Mouse (Mus musculus): Measurements from ENCODE around the gene Dhrs13. TPM values are rescaled to one million over a fixed set of nuclear protein-coding genes. Genes with fewer than 3 reads are reported as not detected.
A peak's percentile ranks its signal among the peaks of the same experiment; 100 is the strongest.

The Dhrs13 gene
- polyA plus RNA-seq, 1 experiment from 2014 or later, result 18.8 TPM

GRCm38 (mm10) chr11:78072425-78073130 lies 40.5 kb downstream of the Dhrs13 start:
- Histone ChIP-seq H3K4me3 (ENCODE audit: low read depth, low read length) (no peak overlapping the region), H3K27me3 (ENCODE audit: control insufficient read depth, insufficient read depth, low read length) (no peaks in the 10 kb centered on the region), H3K9me3 (ENCODE audit: control insufficient read depth, low read length) (no peaks in the 10 kb centered on the region), H3K4me2 (ENCODE audit: low read depth, low read length, severe bottlenecking) (no peak overlapping the region), H3K4me1 (replicated peaks; ENCODE audit: control insufficient read depth, insufficient read depth, low read length) (no peaks in the 10 kb centered on the region), H3K36me3 (ENCODE audit: control insufficient read depth, insufficient read depth, low read length) (peaks cover 5% of the 10 kb centered on the region; the same call in 1 of the 2 replicates), H3K9ac (ENCODE audit: low read length) (no peak overlapping the region), H3K27ac (ENCODE audit: low read depth, low read length) (no peak overlapping the region)
- no peak for DNase-seq (ENCODE audit: low spot score)
- 35% methylated on average over 6 of the region's 6 CpGs for WGBS
- ATAC-seq (replicated peaks; ENCODE audit: low FRiP score), result no peak

- DNase-seq (ENCODE audit: low spot score), result no peak
- H3K9ac ChIP-seq (ENCODE audit: low read length), result no peak overlapping the region
- WGBS, result 91% methylated on average over 9 of the region's 9 CpGs
- no peaks in the 10 kb centered on the region for H3K9me3 ChIP-seq (ENCODE audit: control insufficient read depth, low read length)
- H3K4me3 ChIP-seq (ENCODE audit: low read depth, low read length), result no peak overlapping the region
- no peak for ATAC-seq (replicated peaks; ENCODE audit: low FRiP score)
- H3K4me2 ChIP-seq (ENCODE audit: low read depth, low read length, severe bottlenecking), result no peak overlapping the region
- no peak overlapping the region for H3K27ac ChIP-seq (ENCODE audit: low read depth, low read length)
- no peaks in the 10 kb centered on the region for H3K4me1 ChIP-seq (replicated peaks; ENCODE audit: control insufficient read depth, insufficient read depth, low read length)
- H3K36me3 ChIP-seq (ENCODE audit: control insufficient read depth, insufficient read depth, low read length), result peaks cover 5% of the 10 kb centered on the region; the same call in 1 of the 2 replicates
- no peaks in the 10 kb centered on the region for H3K27me3 ChIP-seq (ENCODE audit: control insufficient read depth, insufficient read depth, low read length)
Observed at GRCm38 (mm10) chr11:78073577-78074276, 41.6 kb downstream of the Dhrs13 start.

- Histone ChIP-seq H3K4me1 (replicated peaks; ENCODE audit: control insufficient read depth, insufficient read depth, low read length) (no peaks in the 10 kb centered on the region), H3K9ac (ENCODE audit: low read length) (no peak overlapping the region), H3K27ac (ENCODE audit: low read depth, low read length) (no peak overlapping the region), H3K9me3 (ENCODE audit: control insufficient read depth, low read length) (no peaks in the 10 kb centered on the region), H3K27me3 (ENCODE audit: control insufficient read depth, insufficient read depth, low read length) (no peaks in the 10 kb centered on the region), H3K4me3 (ENCODE audit: low read depth, low read length) (no peak overlapping the region), H3K36me3 (ENCODE audit: control insufficient read depth, insufficient read depth, low read length) (peaks cover 5% of the 10 kb centered on the region; the same call in 1 of the 2 replicates), H3K4me2 (ENCODE audit: low read depth, low read length, severe bottlenecking) (no peak overlapping the region)
- no peak for ATAC-seq (replicated peaks; ENCODE audit: low FRiP score)
- WGBS, result 85% methylated on average over 2 of the region's 2 CpGs
- DNase-seq (ENCODE audit: low spot score), result no peak
Observed at GRCm38 (mm10) chr11:78074277-78074652, 42.2 kb downstream of the Dhrs13 start.

GRCm38 (mm10) chr11:78074666-78075065 lies 42.6 kb downstream of the Dhrs13 start:
- Histone ChIP-seq H3K36me3 (ENCODE audit: control insufficient read depth, insufficient read depth, low read length) (peaks cover 5% of the 10 kb centered on the region; the same call in 1 of the 2 replicates), H3K4me1 (replicated peaks; ENCODE audit: control insufficient read depth, insufficient read depth, low read length) (no peaks in the 10 kb centered on the region), H3K27ac (ENCODE audit: low read depth, low read length) (no peak overlapping the region), H3K4me3 (ENCODE audit: low read depth, low read length) (no peak overlapping the region), H3K9ac (ENCODE audit: low read length) (no peak overlapping the region), H3K4me2 (ENCODE audit: low read depth, low read length, severe bottlenecking) (no peak overlapping the region), H3K27me3 (ENCODE audit: control insufficient read depth, insufficient read depth, low read length) (no peaks in the 10 kb centered on the region), H3K9me3 (ENCODE audit: control insufficient read depth, low read length) (no peaks in the 10 kb centered on the region)
- ATAC-seq (replicated peaks; ENCODE audit: low FRiP score) (no peak), DNase-seq (ENCODE audit: low spot score) (no peak)
- WGBS, result 89% methylated on average over 4 of the region's 4 CpGs

- peak; percentile 90 for DNase-seq (ENCODE audit: low spot score)
- WGBS, result 1% methylated on average over 42 of the region's 42 CpGs
- no peak within 1 kb of the TSS for H3K27ac ChIP-seq (ENCODE audit: low read depth, low read length)
- H3K4me1 ChIP-seq (replicated peaks; ENCODE audit: control insufficient read depth, insufficient read depth, low read length), result no peaks in the 10 kb centered on the region
- H3K36me3 ChIP-seq (ENCODE audit: control insufficient read depth, insufficient read depth, low read length), result peaks cover 2% of the 10 kb centered on the region; the same call in 1 of the 2 replicates
- no peaks in the 10 kb centered on the region for H3K9me3 ChIP-seq (ENCODE audit: control insufficient read depth, low read length)
- H3K27me3 ChIP-seq (ENCODE audit: control insufficient read depth, insufficient read depth, low read length), result no peaks in the 10 kb centered on the region
- H3K9ac ChIP-seq (ENCODE audit: low read length), result peak within 1 kb of the TSS; percentile 81
- peak within 1 kb of the TSS; percentile 85 for H3K4me3 ChIP-seq (ENCODE audit: low read depth, low read length)
- H3K4me2 ChIP-seq (ENCODE audit: low read depth, low read length, severe bottlenecking), result peak within 1 kb of the TSS; percentile 90
- peak; percentile 80 for ATAC-seq (replicated peaks; ENCODE audit: low FRiP score)
Observed at GRCm38 (mm10) chr11:78079961-78080921, 48.2 kb downstream of the Dhrs13 start, which contains the start of gene Eral1. Gene Eral1 (minus strand): TSS chr11:78080383.

DNA sequence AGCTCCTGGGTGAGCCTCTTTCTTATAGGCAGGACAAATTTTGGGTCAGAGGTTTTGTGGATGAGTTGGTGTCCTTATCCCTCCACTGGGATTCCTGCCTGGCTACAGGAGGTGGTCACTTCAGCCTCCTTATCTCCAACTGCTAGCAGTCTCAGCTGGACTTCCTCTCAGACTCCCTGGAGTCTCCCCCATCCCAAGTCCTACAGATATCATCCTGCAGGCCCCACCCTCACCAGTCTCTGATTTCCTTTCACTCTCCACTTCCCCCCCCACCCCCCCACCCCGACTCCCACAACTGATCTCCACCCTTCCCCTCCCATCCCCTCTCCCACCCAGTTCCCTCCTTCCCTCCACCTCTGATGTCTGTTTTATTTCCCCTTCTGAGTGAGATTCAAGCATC lies 51.5 kb downstream of the Dhrs13 start:
- Histone ChIP-seq H3K4me3 (ENCODE audit: low read depth, low read length) (no peak overlapping the region), H3K4me2 (ENCODE audit: low read depth, low read length, severe bottlenecking) (no peak overlapping the region), H3K36me3 (ENCODE audit: control insufficient read depth, insufficient read depth, low read length) (no peaks in the 10 kb centered on the region), H3K4me1 (replicated peaks; ENCODE audit: control insufficient read depth, insufficient read depth, low read length) (no peaks in the 10 kb centered on the region), H3K9me3 (ENCODE audit: control insufficient read depth, low read length) (no peaks in the 10 kb centered on the region), H3K27ac (ENCODE audit: low read depth, low read length) (no peak overlapping the region), H3K9ac (ENCODE audit: low read length) (no peak overlapping the region), H3K27me3 (ENCODE audit: control insufficient read depth, insufficient read depth, low read length) (no peaks in the 10 kb centered on the region)
- no peak for ATAC-seq (replicated peaks; ENCODE audit: low FRiP score)
- 47% methylated on average over 1 of the region's 1 CpGs for WGBS
- DNase-seq (ENCODE audit: low spot score), result no peak

- Histone ChIP-seq H3K4me3 (ENCODE audit: low read depth, low read length) (no peak overlapping the region), H3K9me3 (ENCODE audit: control insufficient read depth, low read length) (no peaks in the 10 kb centered on the region), H3K9ac (ENCODE audit: low read length) (no peak overlapping the region), H3K4me2 (ENCODE audit: low read depth, low read length, severe bottlenecking) (no peak overlapping the region), H3K27me3 (ENCODE audit: control insufficient read depth, insufficient read depth, low read length) (no peaks in the 10 kb centered on the region), H3K36me3 (ENCODE audit: control insufficient read depth, insufficient read depth, low read length) (no peaks in the 10 kb centered on the region), H3K27ac (ENCODE audit: low read depth, low read length) (no peak overlapping the region), H3K4me1 (replicated peaks; ENCODE audit: control insufficient read depth, insufficient read depth, low read length) (no peaks in the 10 kb centered on the region)
- ATAC-seq (replicated peaks; ENCODE audit: low FRiP score) (no peak), DNase-seq (ENCODE audit: low spot score) (no peak)
- 81% methylated on average over 4 of the region's 4 CpGs for WGBS
Observed at GRCm38 (mm10) chr11:78086925-78087479, 54.9 kb downstream of the Dhrs13 start.

Data from forebrain, embryonic 11.5 days (tissue).